Mouse (Mus musculus) hindbrain, embryonic 11.5 days (tissue): ENCODE measurements around the gene Hamp2. TPM values are rescaled to one million over a fixed set of nuclear protein-coding genes. Genes with fewer than 3 reads are reported as not detected.
"Not testable (repeated sequence)": the region's sequence is repeated elsewhere in the genome, so short reads cannot be mapped to it uniquely, and the experiment has no call there.

ENCODE experiments used
- ATAC-seq: fragments of 200-750 bp; cut with Nextera tagmentation; 2 replicates; pipeline ENCODE4 v1.8.0; 2017; ENCODE audit warnings: mild to moderate bottlenecking, moderate TSS enrichment, moderate library complexity; ENCODE audit not compliant: low FRiP score
- DNase-seq: peaks from one replicate; pipeline ENCODE4 v3.0.0-alpha.2; 2015; ENCODE audit warnings: low spot score
- H3K27ac ChIP-seq: fragments of 300-500 bp; sonication (generic); 2 replicates; pipeline ENCODE4 v1.5.1; 2014; ENCODE audit warnings: mild to moderate bottlenecking, low read depth, low read length
- H3K27me3 ChIP-seq: fragments of 300-500 bp; sonication (generic); 2 replicates; pipeline ENCODE4 v1.6.1; 2014; ENCODE audit warnings: mild to moderate bottlenecking, low read length, moderate library complexity, mixed read lengths; ENCODE audit not compliant: control insufficient read depth, insufficient read depth
- H3K36me3 ChIP-seq: fragments of 300-500 bp; sonication (generic); 2 replicates; pipeline ENCODE4 v1.6.1; 2014; ENCODE audit warnings: mild to moderate bottlenecking, low read length, moderate library complexity, mixed read lengths; ENCODE audit not compliant: control insufficient read depth, insufficient read depth
- H3K4me1 ChIP-seq: fragments of 300-500 bp; sonication (generic); replicated peaks from 2 replicates; pipeline ENCODE4 v1.6.1; 2014; ENCODE audit warnings: low read length, mixed read lengths; ENCODE audit not compliant: control insufficient read depth, insufficient read depth
- H3K4me2 ChIP-seq: fragments of 300-500 bp; sonication (generic); replicated peaks from 2 replicates; pipeline ENCODE4 v1.6.1; 2014; ENCODE audit warnings: mild to moderate bottlenecking, low read depth, low read length
- H3K4me3 ChIP-seq: fragments of 300-500 bp; sonication (generic); 2 replicates; pipeline ENCODE4 v1.5.1; 2014; ENCODE audit warnings: low read depth, low read length
- H3K9ac ChIP-seq: fragments of 300-500 bp; sonication (generic); 2 replicates; pipeline ENCODE4 v1.6.1; 2014; ENCODE audit warnings: low read depth, low read length
- H3K9me3 ChIP-seq: fragments of 300-500 bp; sonication (generic); 2 replicates; pipeline ENCODE4 v1.6.1; 2016; ENCODE audit warnings: low read length; ENCODE audit not compliant: control insufficient read depth
- WGBS: fragments of 180-500 bp; shearing (Covaris S2); extraction: QIAGEN DNeasy Blood & Tissue Kit; methylation state at CpG from one replicate; pipeline ENCODE4 v1.1.7; 2014; 5-methylcytosine and 5-hydroxymethylcytosine counted together
- polyA plus RNA-seq: library from polyadenylated mRNA; unstranded; fragments of >200 nt; fragmentation: Nextera tagmentation; extraction: Ambion mirVana; gene quantifications from 2 replicates; pipeline ENCODE4 v1.2.1, GENCODE M21; 2014

Hamp2 gene
- polyA plus RNA-seq, 1 experiment from 2014 or later, result not detected

DNA sequence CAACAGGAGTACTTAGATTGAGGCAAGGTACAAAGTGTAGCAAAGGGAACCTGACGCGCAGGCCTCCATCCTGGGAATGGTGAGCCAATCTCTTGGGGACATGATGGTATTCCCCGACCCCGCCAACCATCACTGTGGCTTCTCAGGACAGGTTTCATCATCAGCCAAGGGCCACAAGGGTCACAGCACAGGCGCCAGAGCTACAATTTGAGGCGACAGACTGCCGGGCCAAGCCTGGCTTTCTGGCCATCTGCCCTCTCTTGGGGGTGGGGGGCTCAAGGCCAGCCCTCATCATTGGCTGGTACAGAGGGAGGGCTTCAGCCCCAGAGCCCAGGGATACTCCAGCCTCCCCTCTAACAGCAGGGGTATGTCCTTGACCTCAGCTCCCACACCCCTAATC, 21.0 kb upstream of the Hamp2 start:
- H3K4me1 ChIP-seq, H3K27me3 ChIP-seq, H3K4me2 ChIP-seq, ATAC-seq, DNase-seq, H3K4me3 ChIP-seq, H3K36me3 ChIP-seq, H3K9me3 ChIP-seq, H3K9ac ChIP-seq, H3K27ac ChIP-seq: not testable (repeated sequence)
- WGBS, result 90% methylated on average over 7 of the region's 7 CpGs

- not testable (repeated sequence) for ATAC-seq, DNase-seq, H3K27me3 ChIP-seq, H3K4me3 ChIP-seq, H3K9ac ChIP-seq, H3K9me3 ChIP-seq, H3K36me3 ChIP-seq, H3K27ac ChIP-seq, H3K4me1 ChIP-seq, H3K4me2 ChIP-seq
- WGBS, result 82% methylated on average over 2 of the region's 2 CpGs
These were observed 20.2 kb upstream of the Hamp2 start for GRCm38 (mm10) chr7:30944706-30945105.

DNA sequence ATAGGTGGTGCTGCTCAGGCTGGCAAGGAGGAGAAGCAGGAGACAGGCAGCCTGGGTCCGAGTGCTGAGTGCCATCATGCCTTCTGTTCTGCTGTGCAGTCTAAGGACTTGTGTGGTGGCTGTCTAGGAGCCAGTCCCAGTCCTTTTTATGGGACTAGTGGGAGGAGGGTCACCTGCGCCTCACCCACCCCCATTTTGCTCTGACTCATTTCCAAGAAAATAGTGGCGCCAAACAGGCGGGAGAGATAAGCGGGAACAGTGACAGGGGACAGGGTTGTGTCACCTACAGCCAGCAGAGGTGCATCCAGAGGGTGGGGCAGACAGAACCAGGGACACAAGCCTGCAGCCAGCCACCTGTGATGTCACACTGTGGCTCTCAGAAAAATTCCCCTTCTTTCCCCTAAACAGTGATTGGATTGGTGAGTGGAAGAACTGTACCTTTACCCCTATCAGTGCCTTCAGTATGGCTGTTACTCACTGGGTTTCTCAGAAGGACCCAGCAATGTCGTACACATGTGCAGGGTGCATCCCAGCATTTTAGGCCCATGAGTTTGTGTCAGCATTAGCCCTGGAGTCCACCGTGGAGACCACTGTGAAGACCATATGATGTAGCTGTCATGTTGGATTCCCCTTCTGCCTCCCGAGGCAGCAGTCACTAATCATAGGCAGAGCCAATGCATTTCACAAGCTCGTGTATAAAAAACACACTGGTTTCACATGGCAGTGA, 19.6 kb upstream of the Hamp2 start, which contains the start of gene Hamp:
TSS of gene Hamp (minus strand) at position 124 of the 727 bp plus-strand sequence.
- no peak within 1 kb of the TSS for H3K27ac ChIP-seq
- no peak within 1 kb of the TSS for H3K9ac ChIP-seq
- no peak within 1 kb of the TSS for H3K4me3 ChIP-seq
- 0 out of 2 replicates have a peak, but pooled peaks cover 4% of the 10 kb centered on the region for H3K36me3 ChIP-seq
- no peaks in the 10 kb centered on the region for H3K27me3 ChIP-seq
- no peaks in the 10 kb centered on the region for H3K4me1 ChIP-seq
- ATAC-seq (no peak), DNase-seq (no peak)
- WGBS, result 75% methylated on average over 9 of the region's 9 CpGs
- no peaks in the 10 kb centered on the region for H3K9me3 ChIP-seq
- H3K4me2 ChIP-seq, result no peak within 1 kb of the TSS

DNA sequence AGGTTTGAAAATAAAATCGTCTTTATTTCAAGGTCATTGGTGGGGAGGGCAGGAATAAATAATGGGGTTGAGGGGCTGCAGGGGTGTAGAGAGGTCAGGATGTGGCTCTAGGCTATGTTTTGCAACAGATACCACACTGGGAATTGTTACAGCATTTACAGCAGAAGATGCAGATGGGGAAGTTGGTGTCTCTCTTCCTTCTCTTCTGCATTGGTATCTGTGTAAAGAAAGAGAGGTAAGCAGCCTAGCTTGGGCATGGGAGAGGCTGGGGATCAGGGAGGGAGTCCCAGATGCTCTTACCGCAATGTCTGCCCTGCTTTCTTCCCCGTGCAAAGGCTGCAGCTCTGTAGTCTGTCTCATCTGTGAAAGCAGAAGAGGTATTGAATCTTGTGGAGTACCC, 17.9 kb upstream of the Hamp2 start:
- H3K36me3 ChIP-seq, H3K4me2 ChIP-seq, H3K27ac ChIP-seq, H3K9me3 ChIP-seq, H3K27me3 ChIP-seq, H3K9ac ChIP-seq, DNase-seq, H3K4me1 ChIP-seq, H3K4me3 ChIP-seq, ATAC-seq: not testable (repeated sequence)
- 61% methylated on average over 3 of the region's 3 CpGs for WGBS

GRCm38 (mm10) chr7:30940070-30940469, 15.6 kb upstream of the Hamp2 start:
- H3K9me3 ChIP-seq, H3K4me2 ChIP-seq, H3K4me1 ChIP-seq, ATAC-seq, H3K9ac ChIP-seq, H3K27ac ChIP-seq, H3K36me3 ChIP-seq, DNase-seq, H3K4me3 ChIP-seq, H3K27me3 ChIP-seq: not testable (repeated sequence)
- WGBS, result 91% methylated on average over 1 of the region's 1 CpGs

GRCm38 (mm10) chr7:30935422-30936099, 11.1 kb upstream of the Hamp2 start:
- H3K4me2 ChIP-seq, H3K27ac ChIP-seq, ATAC-seq: not testable (repeated sequence)

GRCm38 (mm10) chr7:30924071-30924470, 410 bp downstream of the Hamp2 start:
- Histone ChIP-seq H3K4me2 (no peak overlapping the region), H3K9me3 (no peaks in the 10 kb centered on the region), H3K36me3 (no peaks in the 10 kb centered on the region), H3K9ac (no peak overlapping the region), H3K27ac (no peak overlapping the region), H3K4me3 (no peak overlapping the region), H3K27me3 (no peaks in the 10 kb centered on the region), H3K4me1 (no peaks in the 10 kb centered on the region)
- ATAC-seq (no peak), DNase-seq (no peak)
- 74% methylated on average over 3 of the region's 3 CpGs for WGBS

More at GRCm38 (mm10) chr7:30935422-30936099, 11.1 kb upstream of the Hamp2 start:
- not testable (repeated sequence) for H3K9me3 ChIP-seq, H3K9ac ChIP-seq, DNase-seq, H3K27me3 ChIP-seq, H3K4me1 ChIP-seq, H3K36me3 ChIP-seq, H3K4me3 ChIP-seq
- 77% methylated on average over 6 of the region's 6 CpGs for WGBS

DNA sequence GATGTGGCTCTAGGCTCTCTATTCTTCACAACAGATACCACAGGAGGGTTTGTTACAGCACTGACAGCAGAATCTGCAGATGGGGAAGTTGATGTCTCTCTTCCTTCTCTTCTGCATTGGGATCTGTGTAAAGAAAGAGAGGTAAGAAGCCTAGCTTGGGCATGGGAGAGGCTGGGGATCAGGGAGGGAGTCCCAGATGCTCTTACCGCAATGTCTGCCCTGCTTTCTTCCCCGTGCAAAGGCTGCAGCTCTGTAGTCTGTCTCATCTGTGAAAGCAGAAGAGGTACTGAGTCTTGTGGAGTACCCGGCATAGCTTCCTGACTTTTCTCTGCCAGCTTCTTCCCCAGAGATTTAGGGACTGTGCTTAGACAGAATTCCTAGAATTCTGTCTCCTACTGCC, 2.0 kb downstream of the Hamp2 start:
- WGBS, result 40% methylated on average over 3 of the region's 3 CpGs
- not testable (repeated sequence) for H3K9me3 ChIP-seq, ATAC-seq, H3K36me3 ChIP-seq, H3K4me3 ChIP-seq, H3K9ac ChIP-seq, H3K27me3 ChIP-seq, DNase-seq, H3K4me2 ChIP-seq, H3K4me1 ChIP-seq, H3K27ac ChIP-seq

DNA sequence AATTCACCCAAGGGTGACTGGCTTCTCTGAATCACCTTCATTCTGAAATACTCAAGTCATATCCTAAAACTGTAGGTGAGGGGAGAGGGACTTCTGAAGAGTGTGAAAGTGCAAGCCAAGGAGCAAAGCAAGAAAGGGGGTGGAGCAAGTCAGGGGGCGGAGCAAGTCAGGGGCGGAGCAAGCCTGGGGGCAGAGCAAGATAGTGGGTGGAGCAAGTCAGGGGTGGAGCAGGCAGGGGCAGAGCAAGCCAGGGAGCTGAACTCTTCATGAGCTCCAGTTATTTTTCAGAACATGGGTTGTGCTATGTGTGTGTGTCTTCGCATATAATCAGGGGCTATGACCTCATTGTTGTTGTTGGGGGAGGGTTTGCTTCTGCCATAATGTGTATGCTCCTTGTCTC, 4.3 kb downstream of the Hamp2 start:
- ATAC-seq, result no peak
- 81% methylated on average over 3 of the region's 3 CpGs for WGBS
- no peak overlapping the region for H3K9ac ChIP-seq

More for the DNA sequence above, 4.3 kb downstream of the Hamp2 start:
- DNase-seq, result no peak
- Histone ChIP-seq H3K4me3 (no peak overlapping the region), H3K36me3 (no peaks in the 10 kb centered on the region), H3K4me2 (no peak overlapping the region), H3K9me3 (no peaks in the 10 kb centered on the region), H3K27me3 (no peaks in the 10 kb centered on the region), H3K4me1 (no peaks in the 10 kb centered on the region), H3K27ac (no peak overlapping the region)
